Mouse (Mus musculus) ES-CJ7 (cell line): ENCODE results near the gene Katnal1.

Experiments used
- DNase-seq: peaks from one replicate; pipeline ENCODE4 v3.0.0; 2011; ENCODE audit warnings: low read depth, low spot score

The Katnal1 gene

DNA sequence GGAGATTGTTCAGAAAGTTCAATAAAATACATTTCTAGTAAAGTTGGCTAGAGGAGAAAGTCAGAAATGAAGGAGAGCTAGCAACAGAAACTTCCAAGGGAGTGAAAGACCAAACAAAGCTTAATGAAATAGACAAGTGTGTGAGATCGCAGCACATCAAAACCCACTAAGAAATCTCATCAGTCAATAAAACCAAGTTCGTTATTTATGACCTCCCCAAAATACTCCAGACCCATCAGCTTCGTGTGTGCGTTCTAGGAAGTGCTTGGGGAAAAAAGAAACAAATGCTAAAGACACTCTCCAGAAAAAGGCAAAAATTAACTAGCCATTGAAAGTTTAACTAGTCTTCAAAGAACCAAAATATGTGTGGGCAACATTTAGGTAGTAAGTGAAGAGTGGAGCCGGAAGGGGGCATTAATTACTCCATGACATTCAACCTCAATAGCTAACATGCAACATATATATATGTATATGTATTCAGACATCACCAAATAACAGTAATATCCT is 1.4 kb downstream of the Katnal1 start:
- DNase-seq: no peak

DNA sequence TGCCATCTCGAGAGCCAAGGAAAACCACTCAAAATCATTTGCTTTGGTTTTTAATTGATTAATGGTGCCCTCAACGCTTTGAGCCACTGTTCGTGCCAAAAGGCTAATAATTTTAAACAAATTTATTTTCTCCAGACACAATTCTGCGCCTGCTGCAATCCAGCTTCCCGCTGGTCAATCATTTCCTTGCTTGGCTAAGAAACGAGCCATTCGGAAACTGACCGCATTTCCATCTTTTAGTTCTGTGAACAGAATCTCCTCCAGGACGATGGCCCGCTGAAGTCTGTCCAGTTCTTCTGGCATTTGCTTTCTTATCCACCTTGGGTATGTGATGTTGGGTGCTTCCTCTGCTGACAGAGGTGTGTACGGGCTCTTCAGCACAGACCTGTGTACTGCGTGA is 4.5 kb downstream of the Katnal1 start:
- DNase-seq: no peak

DNA sequence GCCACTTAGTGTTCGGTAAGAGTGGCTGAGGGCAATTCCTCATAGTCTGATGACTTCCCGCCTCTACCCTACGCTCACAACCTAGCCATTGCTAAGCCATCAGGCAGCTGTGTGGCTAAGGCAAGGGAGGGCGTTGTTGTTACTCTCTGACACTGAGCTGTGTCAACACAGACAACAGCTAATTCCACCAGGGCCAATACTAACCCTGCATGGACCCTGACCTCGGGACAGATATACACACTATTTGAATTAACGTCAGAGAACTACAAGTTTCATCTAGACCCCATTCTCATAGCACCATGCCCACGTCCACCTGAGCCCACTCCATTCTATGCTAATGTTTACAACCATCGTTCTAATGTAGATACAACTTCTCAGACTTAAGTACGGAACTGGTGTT is 5.1 kb downstream of the Katnal1 start:
- no peak for DNase-seq

DNA sequence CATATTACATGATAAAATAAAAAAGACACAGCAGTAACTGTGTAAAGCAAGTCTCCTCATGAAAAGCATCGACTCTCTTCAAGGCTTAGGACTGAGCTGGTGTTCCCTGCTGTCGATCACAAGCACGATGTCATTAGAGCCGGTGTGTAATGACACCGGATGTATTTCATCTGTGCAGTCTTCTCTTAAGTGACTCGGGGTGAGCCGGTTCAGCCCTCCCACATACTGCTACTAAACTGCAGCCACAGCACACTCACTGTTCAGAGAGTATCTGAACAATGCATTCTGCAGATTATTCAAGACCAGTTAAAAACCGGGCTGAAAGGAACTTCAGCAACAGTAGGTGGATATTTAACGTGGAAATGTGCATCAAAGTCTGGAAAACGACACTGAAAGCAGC is 5.7 kb downstream of the Katnal1 start:
- no peak for DNase-seq

- no peak for DNase-seq
These were observed 6.3 kb downstream of the Katnal1 start for GRCm38 (mm10) chr5:148922773-148923172.

- no peak for DNase-seq
These were observed 11.1 kb downstream of the Katnal1 start for GRCm38 (mm10) chr5:148918049-148918448.

GRCm38 (mm10) chr5:148916775-148917174 is 12.3 kb downstream of the Katnal1 start:
- DNase-seq: no peak

DNA sequence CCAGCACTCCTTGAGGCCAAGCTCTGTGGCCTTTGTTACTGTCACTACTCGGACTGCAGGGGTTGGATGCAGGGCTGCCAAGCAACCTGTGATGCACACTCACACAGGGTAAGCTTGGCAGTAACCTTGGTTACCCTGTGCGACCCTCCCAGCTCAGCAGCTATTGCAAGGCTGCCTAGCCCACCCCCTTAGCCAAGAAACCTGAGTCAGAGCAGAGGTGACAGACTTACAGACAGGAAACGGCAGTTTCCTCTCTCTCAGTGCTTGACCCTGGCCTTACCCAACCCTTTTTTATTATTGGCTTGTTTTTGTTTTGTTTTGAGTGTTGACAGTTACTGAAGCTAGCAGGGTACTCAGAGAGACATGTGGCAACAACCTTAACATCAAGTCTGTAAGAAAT is 16.9 kb downstream of the Katnal1 start:
- DNase-seq: no peak

DNA sequence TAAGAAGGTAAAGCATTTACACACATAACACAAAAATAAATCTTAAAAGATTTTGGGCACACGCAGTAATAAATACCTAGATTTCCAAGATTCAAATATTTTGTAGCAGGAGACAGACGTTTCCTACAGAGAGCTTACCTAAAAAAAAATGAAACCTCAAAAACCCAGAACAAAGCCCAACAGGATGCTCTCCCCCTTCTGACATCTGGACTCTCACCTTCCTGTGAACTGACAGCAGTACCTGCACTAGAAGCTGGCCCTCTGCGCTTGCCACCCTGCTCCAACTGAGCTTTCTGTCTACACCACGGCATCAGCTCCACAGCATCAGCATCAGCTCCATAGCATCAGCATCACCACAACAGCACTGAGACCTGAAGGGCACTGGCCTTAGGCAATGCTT is 19.1 kb downstream of the Katnal1 start:
- no peak for DNase-seq

DNA sequence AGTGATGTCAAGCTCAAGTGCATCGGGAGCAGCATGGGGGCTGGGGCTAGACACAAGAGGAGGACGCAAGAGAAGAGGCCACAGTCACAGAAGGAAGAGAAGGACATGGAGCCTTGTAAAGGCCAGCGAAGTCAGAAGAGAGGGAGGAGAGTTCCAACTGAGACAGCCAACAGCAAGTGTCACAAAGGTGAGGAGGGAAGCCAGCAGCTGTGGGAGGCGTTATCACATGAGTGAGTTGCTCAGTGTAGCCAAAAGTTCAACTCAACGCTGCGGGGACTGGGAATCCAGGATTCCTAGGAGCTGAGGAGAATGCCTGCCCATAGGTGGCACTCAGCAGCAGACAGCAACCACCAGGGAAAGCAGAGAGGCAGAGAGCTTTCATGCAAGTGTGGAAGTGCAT is 19.7 kb downstream of the Katnal1 start:
- peak; percentile 25 for DNase-seq

DNA sequence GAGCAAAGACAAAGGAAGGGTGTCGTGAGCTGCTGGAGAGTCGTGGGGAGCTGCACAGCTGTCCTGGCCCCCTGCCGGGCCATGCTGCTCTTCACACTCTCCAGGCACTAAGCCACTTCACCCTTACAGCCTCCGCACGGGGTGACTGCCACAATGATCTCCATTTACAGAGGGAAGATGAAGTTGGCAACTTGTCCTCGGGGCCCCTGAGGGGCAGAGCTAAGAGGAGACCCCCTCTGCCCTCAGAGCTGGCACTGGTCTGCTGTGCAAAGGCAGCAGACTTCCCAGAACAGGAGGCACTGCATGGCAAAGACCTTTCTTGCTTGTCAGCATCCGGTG is 20.1 kb downstream of the Katnal1 start:
- DNase-seq: peak; percentile 25

GRCm38 (mm10) chr5:148908191-148909056 is 20.7 kb downstream of the Katnal1 start:
- no peak for DNase-seq

GRCm38 (mm10) chr5:148906305-148906704 is 22.8 kb downstream of the Katnal1 start:
- no peak for DNase-seq

DNA sequence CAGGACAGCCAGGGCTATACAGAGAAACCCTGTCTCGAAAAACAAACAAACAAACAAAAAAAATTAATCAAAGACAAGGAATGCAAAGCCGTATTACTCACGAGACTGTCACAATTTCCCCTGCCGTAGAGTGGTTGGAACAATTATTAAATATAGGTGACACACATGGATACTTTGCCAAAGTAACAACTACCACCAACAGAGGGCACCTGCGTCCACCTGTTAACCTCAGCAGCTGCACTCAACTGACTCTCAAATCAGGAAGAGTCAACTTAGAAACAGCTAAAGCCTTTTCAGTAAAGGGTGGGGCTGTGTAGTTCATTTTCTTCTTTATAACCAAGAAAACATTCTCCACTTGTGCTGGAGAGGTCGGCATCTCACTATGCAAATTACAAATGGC is 24.3 kb downstream of the Katnal1 start:
- DNase-seq: peak; percentile 50

DNA sequence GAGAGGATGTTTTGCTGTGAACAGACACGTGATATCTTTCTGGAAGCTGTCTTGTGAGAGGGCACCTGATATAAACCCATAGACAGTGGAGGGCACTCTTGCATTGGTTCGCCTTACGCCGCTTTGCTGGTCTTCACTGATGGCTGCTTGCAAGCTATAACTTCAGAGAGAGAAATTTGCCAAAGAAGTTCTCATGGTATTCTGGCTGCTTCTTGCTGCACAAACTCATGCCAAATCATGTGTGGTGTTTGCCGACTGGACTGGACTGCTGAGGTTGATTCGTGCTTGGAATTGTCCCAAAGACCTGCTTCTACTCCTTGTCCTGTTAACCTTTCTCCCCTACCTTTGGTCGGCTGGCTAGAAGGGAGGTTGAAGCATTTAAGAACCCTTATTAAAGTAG is 29.8 kb downstream of the Katnal1 start:
- no peak for DNase-seq

DNA sequence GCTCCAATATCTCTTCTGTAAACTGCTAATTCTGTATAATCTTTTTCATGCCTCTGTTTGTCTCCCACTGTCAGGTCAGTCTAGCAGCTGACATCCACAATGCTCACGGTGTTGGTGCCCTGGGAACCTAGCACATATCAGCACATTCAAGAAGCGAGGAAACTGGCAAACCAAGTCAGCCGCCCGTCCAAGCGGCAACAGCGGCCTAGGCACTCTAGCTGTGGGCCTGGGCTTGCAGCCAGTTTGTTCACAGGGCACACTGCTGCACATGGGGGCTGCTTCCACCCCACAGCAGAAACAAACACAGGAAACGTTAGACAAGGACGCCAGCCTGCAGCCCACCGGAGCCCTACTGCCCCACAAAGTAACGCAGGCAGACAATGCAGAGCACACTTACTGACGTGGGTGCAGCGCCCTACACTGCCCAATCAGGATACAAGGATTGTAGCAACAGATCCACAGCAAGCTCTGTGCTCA is 31.1 kb downstream of the Katnal1 start:
- DNase-seq: no peak

DNA sequence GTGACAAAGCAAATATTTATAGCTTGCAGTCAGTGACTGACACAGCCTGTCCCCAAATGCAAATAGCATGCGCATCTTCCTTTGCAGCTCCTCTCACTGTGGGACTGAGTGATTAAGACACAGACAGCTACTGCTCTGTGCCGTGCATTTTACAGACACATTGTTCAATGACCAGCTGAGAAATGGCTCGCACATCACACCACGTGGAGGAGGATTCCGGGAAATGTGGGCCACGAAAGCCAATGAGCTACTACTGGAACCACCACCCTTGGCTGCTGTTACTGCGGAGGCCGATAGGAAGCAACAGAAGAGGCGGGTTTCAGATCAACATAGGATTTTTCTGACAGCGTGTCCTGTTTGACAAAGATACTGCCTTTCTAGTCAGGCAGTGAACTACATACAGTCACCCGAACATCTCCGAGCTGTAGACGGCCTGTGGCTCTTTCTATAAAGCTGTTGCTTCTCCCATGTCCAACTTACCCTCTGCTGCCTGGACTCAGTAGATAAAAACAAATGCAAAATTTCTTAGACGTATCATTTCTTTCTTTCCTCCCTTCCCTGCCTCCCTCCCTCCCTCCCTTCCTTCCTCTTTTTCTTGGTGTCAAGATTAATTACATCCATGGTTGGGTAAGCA is 31.9 kb downstream of the Katnal1 start:
- no peak for DNase-seq

GRCm38 (mm10) chr5:148896515-148896914 is 32.6 kb downstream of the Katnal1 start:
- DNase-seq: no peak

GRCm38 (mm10) chr5:148895833-148896232 is 33.3 kb downstream of the Katnal1 start:
- no peak for DNase-seq

- no peak for DNase-seq
These were observed 34.1 kb downstream of the Katnal1 start for GRCm38 (mm10) chr5:148895034-148895433.

DNA sequence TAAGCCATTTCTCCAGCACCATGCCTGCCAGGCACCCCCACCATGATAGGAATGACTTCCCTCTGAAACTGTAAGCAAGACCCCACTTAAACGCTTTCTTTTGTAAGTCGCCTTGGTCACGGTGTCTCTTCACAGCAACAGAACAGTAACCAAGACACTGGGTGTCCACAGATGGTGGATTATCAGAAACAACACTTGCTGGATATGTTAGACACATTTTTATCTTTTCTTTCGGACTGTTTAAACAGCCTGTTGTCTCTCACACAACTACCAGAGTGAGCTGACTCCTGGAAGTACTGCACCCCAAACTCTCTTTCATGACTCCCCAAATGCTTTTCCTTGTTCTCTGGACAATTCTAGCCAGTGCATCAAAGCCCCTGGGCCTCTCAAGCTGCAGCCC is 38.9 kb downstream of the Katnal1 start:
- no peak for DNase-seq

DNA sequence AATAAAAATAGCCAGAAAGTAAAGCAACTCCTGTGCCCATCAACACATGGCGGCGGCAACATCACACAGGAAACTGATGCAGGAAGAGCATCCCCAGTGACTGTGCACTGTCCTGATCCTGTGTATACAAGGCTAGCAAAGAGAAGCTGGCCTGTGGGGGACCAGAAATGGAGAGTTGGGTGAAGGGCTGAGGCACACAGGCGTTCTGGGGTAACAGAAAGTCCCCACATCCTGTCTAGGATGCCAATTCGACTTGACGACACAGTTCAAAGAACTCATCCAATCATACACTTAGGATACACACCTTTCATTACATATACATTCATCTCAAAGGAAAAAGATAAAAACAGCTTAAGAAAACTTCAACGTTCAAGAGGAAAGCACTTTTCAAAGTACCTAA is 41.1 kb downstream of the Katnal1 start:
- DNase-seq: no peak
